13 mouse cellular contexts compared by ENCODE assay signal in genomic region chr2:5458075-5458494, GRCm38 (mm10).
DNase-seq lines count a peak whose midpoint lies in the region; TF ChIP-seq lines count a peak whose summit lies in the region.
"Had no signal": no experiment of that assay in that cellular context is flagged by ENCODE, and none has a peak within 500 bp of the region (broad histone marks: within the 10 kb centered on the region; RNA-seq: fewer than 3 reads in every experiment).

No protein-coding gene starts in this region.

- peak; percentile 20; the same call in 1 of the 2 replicates for TF ChIP-seq EP300 in heart, adult 2 months (IDR thresholded peaks at IDR 0.05; ENCODE audit: insufficient read depth, low read depth, low read length)

- peak overlapping the region; percentile 63 for H3K27ac ChIP-seq in heart, adult 2 months
- H3K27ac ChIP-seq: hindbrain, embryonic 14.5 days; limb, embryonic 12.5 days had no signal

- 66% methylated on average over 5 of the region's 5 CpGs for WGBS in heart, adult 2 months

- H3K4me3 ChIP-seq in heart, adult 2 months: no peak overlapping the region
- H3K4me3 ChIP-seq: erythroblast, embryonic 14.5 days; limb, embryonic 12.5 days had no signal

- intact Hi-C loops in heart, postnatal 25 days (cut with DNase I): no loop called here
- intact Hi-C loops in heart, adult 2 months (cut with DNase I): loop anchor here (2.0 to 10.0 kb wide), 2 partner anchors 41 to 137 kb away; no protein-coding TSS in a partner anchor
- intact Hi-C loops in heart, postnatal 10 days (cut with DNase I): loop anchor here (10.0 kb wide), 1 partner anchor 257 kb away; the partner anchor contains the start of gene Camk1d

- H3K79me2 ChIP-seq in heart, adult 2 months (replicated peaks; ENCODE audit: control insufficient read depth, insufficient read depth, low read length): no peaks in the 10 kb centered on the region

- peak; percentile 96 for DNase-seq in heart, adult 11 months
- no peak for DNase-seq in heart, postnatal 25 days (ENCODE audit: low spot score)
- peak; percentile 26 to 56 for DNase-seq in heart, adult 2 months
- DNase-seq in heart, postnatal 10 days: peak; percentile 52 to 62
- DNase-seq in right cerebral cortex, postnatal 10 days (ENCODE audit: low spot score in 2 of 2): peak; percentile 49 to 53
- DNase-seq in cerebellum, postnatal 25 days: no peak
- DNase-seq in thymus, postnatal 0 days (ENCODE audit: low spot score): no peak
- DNase-seq in thymus, postnatal 4 days: no peak
- DNase-seq: B cell, adult 2 months; kidney, postnatal 14 days had no signal

- TF ChIP-seq POLR2A in heart, adult 2 months (IDR thresholded peaks at IDR 0.05; ENCODE audit: insufficient read depth, low read depth, low read length): no peak

- no peak for TF ChIP-seq CTCF in heart, adult 2 months (IDR thresholded peaks at IDR 0.05)

- H3K27me3 ChIP-seq in heart, adult 2 months (ENCODE audit: control insufficient read depth, insufficient read depth, low read length): no peaks in the 10 kb centered on the region
- H3K27me3 ChIP-seq: limb, embryonic 12.5 days had no signal

- H3K9ac ChIP-seq in heart, adult 2 months (ENCODE audit: low read depth, low read length): no peak overlapping the region
- H3K9ac ChIP-seq: hindbrain, embryonic 14.5 days; limb, embryonic 12.5 days had no signal

- H3K36me3 ChIP-seq in heart, adult 2 months (ENCODE audit: control insufficient read depth, insufficient read depth, low read length): no peaks in the 10 kb centered on the region
- H3K36me3 ChIP-seq: limb, embryonic 12.5 days had no signal

- H3K4me1 ChIP-seq in heart, adult 2 months (ENCODE audit: control insufficient read depth, insufficient read depth, low read length): peaks cover 4% of the 10 kb centered on the region

Comparison
In these comparisons a context has a peak if more than half of its experiments do, and no peak if none do; other contexts are left out.
1. DNase-seq: peak in heart, adult 11 months (single experiment), heart, adult 2 months (2 of 2), heart, postnatal 10 days (2 of 2) and right cerebral cortex, postnatal 10 days (2 of 2); none in heart, postnatal 25 days (single experiment), cerebellum, postnatal 25 days (0 of 2), thymus, postnatal 0 days (single experiment) and thymus, postnatal 4 days (single experiment).